Mouse (Mus musculus) midbrain, embryonic 14.5 days (tissue): ENCODE measurements around the gene Plxdc1. TPM values are rescaled to one million over a fixed set of nuclear protein-coding genes. Genes with fewer than 3 reads are reported as not detected.
A peak's percentile ranks its signal among the peaks of the same experiment; 100 is the strongest.

ENCODE experiments used
- ATAC-seq: fragments of 200-750 bp; cut with Nextera tagmentation; 2 replicates; pipeline ENCODE4 v1.8.0; 2017; ENCODE audit warnings: moderate number of reproducible peaks, moderate library complexity; ENCODE audit not compliant: low FRiP score, low TSS enrichment
- DNase-seq: peaks from one replicate; pipeline ENCODE4 v3.0.0-alpha.2; 2015
- H3K27ac ChIP-seq: fragments of 300-500 bp; sonication (generic); replicated peaks from 2 replicates; pipeline ENCODE4 v1.5.1; 2014; ENCODE audit warnings: mild to moderate bottlenecking, low read depth, low read length, moderate library complexity
- H3K27me3 ChIP-seq: fragments of 300-500 bp; sonication (generic); 2 replicates; pipeline ENCODE4 v1.6.1; 2014; ENCODE audit warnings: low read length, control low read depth, mixed read lengths; ENCODE audit not compliant: control insufficient read depth, insufficient read depth
- H3K36me3 ChIP-seq: fragments of 300-500 bp; sonication (generic); 2 replicates; pipeline ENCODE4 v1.6.1; 2014; ENCODE audit warnings: low read length, control low read depth; ENCODE audit not compliant: control insufficient read depth, insufficient read depth
- H3K4me1 ChIP-seq: fragments of 300-500 bp; sonication (generic); 2 replicates; pipeline ENCODE4 v1.6.1; 2014; ENCODE audit warnings: mild to moderate bottlenecking, antibody characterized with exemption, low read length, control low read depth; ENCODE audit not compliant: control insufficient read depth, insufficient read depth
- H3K4me2 ChIP-seq: fragments of 300-500 bp; sonication (generic); 2 replicates; pipeline ENCODE4 v1.6.1; 2014; ENCODE audit warnings: mild to moderate bottlenecking, low read length, moderate library complexity
- H3K4me3 ChIP-seq: fragments of 300-500 bp; sonication (generic); replicated peaks from 2 replicates; pipeline ENCODE4 v1.5.1; 2014; ENCODE audit warnings: low read depth, low read length
- H3K9ac ChIP-seq: fragments of 300-500 bp; sonication (generic); replicated peaks from 2 replicates; pipeline ENCODE4 v1.6.1; 2014; ENCODE audit warnings: mild to moderate bottlenecking, low read length, moderate library complexity
- H3K9me3 ChIP-seq: fragments of 300-500 bp; sonication (generic); 2 replicates; pipeline ENCODE4 v1.6.1; 2016; ENCODE audit warnings: low read length, control low read depth, mixed read lengths; ENCODE audit not compliant: control insufficient read depth
- WGBS: fragments of 180-500 bp; shearing (Covaris S2); extraction: QIAGEN DNeasy Blood & Tissue Kit; methylation state at CpG from one replicate; pipeline ENCODE4 v1.1.7; 2014; 5-methylcytosine and 5-hydroxymethylcytosine counted together
- polyA plus RNA-seq: library from polyadenylated mRNA; unstranded; fragments of >200 nt; fragmentation: Nextera tagmentation; extraction: Ambion mirVana; gene quantifications from 2 replicates; pipeline ENCODE4 v1.2.1, GENCODE M21; 2014

Plxdc1 gene
- polyA plus RNA-seq, 1 experiment from 2014 or later: 0.96 TPM

DNA sequence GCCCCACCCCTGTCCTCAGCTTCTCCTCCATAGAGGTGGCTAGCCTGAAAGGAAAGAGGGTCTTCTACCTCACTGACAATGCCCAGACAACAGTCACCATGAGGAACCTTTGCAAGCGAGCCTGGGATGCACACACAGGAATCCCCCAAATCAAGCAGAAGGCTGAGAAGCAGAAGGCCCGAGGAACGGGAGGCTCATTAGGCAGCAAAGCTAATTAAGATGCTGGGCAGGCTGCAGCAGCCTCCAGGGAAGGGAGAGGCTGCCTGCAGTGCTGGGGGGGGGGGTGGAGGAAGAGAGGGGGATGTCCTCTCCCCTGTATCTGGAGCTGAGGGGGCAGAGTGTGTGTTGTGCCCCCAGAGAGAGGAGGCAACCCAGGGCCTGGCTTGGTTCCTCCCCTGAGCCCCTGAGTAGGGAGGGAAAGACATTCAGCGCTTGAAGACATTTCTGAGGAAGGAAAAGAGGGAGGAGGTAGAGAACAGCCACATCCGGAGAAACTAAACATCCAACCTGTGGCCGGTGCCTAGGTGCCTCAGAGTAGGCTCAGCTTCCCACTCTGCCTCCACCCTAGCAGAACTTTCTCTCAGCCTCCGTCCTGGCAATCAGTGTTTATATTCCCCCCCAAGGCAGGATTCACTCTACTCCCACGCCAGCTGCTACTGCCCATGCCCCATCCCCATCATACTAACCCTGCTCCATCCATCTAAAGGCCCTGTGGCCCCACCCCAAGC, 33.8 kb upstream of the Plxdc1 start:
- ATAC-seq: no peak
- DNase-seq: peak; percentile 62
- H3K4me3 ChIP-seq: peak overlapping the region; percentile 94
- H3K27ac ChIP-seq: peak overlapping the region; percentile 65
- H3K4me2 ChIP-seq: peak overlapping the region; percentile 73
- H3K9me3 ChIP-seq: no peaks in the 10 kb centered on the region
- H3K36me3 ChIP-seq: peaks cover 39% of the 10 kb centered on the region
- WGBS: 21% methylated on average over 8 of the region's 8 CpGs
- H3K27me3 ChIP-seq: no peaks in the 10 kb centered on the region
- H3K9ac ChIP-seq: peak overlapping the region; percentile 36
- peaks cover 33% of the 10 kb centered on the region for H3K4me1 ChIP-seq

DNA sequence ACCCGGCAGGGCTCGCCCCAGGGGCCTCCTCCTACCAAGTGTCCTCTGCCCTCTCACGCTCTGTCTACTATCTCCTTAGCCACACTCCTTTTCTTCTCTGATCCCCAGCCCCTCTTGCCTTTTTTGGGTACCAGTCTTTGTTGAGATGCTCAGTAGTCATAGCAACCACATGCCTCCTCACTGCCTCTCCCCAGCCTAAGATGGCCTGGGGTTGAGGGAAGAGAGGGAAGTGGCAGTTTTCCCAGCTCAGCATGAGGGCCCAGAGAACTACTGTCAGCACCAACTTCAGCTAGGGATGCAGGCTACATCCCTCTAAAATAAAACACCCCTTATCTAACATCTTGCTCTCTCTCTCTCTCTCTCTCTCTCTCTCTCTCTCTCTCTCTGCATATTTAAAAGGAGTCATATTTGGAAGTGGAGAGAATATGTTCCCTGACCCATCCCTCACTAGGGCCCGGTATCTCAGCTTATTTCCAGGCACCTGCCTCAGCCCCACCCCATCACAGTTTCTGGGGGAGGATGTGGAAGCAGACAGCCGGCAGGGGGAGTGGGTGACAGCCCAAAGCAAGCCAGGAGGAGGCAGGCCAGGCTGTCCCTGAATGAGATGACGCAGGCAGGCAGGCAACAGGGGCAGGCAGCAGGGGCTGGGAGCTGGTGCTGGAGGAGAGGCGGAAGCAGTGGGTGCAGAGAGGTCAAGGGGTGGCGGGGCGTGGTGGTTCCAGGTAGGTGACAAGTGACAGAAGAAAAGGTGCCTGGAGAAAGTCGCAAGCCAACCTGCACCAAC, 32.8 kb upstream of the Plxdc1 start:
- Histone ChIP-seq H3K4me1 (peaks cover 33% of the 10 kb centered on the region), H3K9ac (peak overlapping the region; percentile 36; the same call in 1 of the 2 replicates), H3K4me2 (peak overlapping the region; percentile 73), H3K36me3 (peaks cover 47% of the 10 kb centered on the region), H3K4me3 (no peak overlapping the region), H3K27ac (peak overlapping the region; percentile 65), H3K9me3 (no peaks in the 10 kb centered on the region), H3K27me3 (no peaks in the 10 kb centered on the region)
- DNase-seq (peak; percentile 57), ATAC-seq (no peak)
- 26% methylated on average over 10 of the region's 10 CpGs for WGBS

DNA sequence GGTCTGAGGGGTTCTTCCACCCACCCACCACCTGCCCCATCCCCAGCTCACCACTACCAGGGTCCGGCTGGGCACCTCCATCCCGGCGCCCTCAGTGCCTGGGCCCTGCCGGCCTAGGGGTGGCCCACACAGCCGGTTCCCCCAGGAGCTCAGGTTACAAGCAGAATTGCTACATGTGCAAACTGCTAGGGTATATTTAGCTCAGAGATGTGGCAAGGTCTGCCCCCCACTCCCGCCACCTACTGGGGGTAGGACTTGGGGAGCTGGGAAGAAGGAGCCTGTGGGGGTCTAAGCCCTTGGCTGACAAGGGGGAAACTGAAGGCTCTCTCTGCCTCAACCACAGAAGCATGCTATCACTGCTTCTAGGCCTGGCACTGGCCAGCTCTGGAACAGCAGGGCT, 32.0 kb upstream of the Plxdc1 start:
- ATAC-seq (no peak), DNase-seq (no peak)
- H3K4me2 ChIP-seq: 0 out of 2 replicates have a peak overlapping the region, but pooled peaks have one; percentile 10
- no peaks in the 10 kb centered on the region for H3K27me3 ChIP-seq
- H3K4me3 ChIP-seq: no peak overlapping the region
- peaks cover 50% of the 10 kb centered on the region for H3K36me3 ChIP-seq
- 65% methylated on average over 6 of the region's 6 CpGs for WGBS
- H3K27ac ChIP-seq: 0 out of 2 replicates have a peak overlapping the region, but pooled peaks have one; percentile 55
- peaks cover 33% of the 10 kb centered on the region for H3K4me1 ChIP-seq
- no peaks in the 10 kb centered on the region for H3K9me3 ChIP-seq
- no peak overlapping the region; the same call in 1 of the 2 replicates for H3K9ac ChIP-seq

- Histone ChIP-seq H3K27me3 (no peaks in the 10 kb centered on the region), H3K4me1 (peaks cover 33% of the 10 kb centered on the region), H3K4me3 (no peak overlapping the region), H3K9me3 (no peaks in the 10 kb centered on the region), H3K27ac (no peak overlapping the region), H3K4me2 (no peak overlapping the region), H3K36me3 (peaks cover 63% of the 10 kb centered on the region), H3K9ac (no peak overlapping the region)
- 81% methylated on average over 4 of the region's 4 CpGs for WGBS
- DNase-seq: no peak
- no peak for ATAC-seq
Measured at GRCm38 (mm10) chr11:98016824-98017223, 30.6 kb upstream of the Plxdc1 start.

- Histone ChIP-seq H3K4me1 (peaks cover 30% of the 10 kb centered on the region), H3K36me3 (peaks cover 69% of the 10 kb centered on the region), H3K27ac (no peak overlapping the region), H3K4me2 (no peak overlapping the region), H3K9ac (no peak overlapping the region), H3K4me3 (no peak overlapping the region), H3K9me3 (no peaks in the 10 kb centered on the region), H3K27me3 (no peaks in the 10 kb centered on the region)
- 96% methylated on average over 5 of the region's 5 CpGs for WGBS
- DNase-seq (no peak), ATAC-seq (no peak)
Measured at GRCm38 (mm10) chr11:98016177-98016576, 29.9 kb upstream of the Plxdc1 start.

GRCm38 (mm10) chr11:98012831-98013230, 26.6 kb upstream of the Plxdc1 start:
- H3K9ac ChIP-seq: no peak overlapping the region
- H3K36me3 ChIP-seq: peaks cover 91% of the 10 kb centered on the region
- no peaks in the 10 kb centered on the region for H3K27me3 ChIP-seq
- ATAC-seq: no peak
- H3K4me3 ChIP-seq: no peak overlapping the region
- no peaks in the 10 kb centered on the region for H3K4me1 ChIP-seq
- H3K9me3 ChIP-seq: no peaks in the 10 kb centered on the region
- H3K4me2 ChIP-seq: no peak overlapping the region
- WGBS: 84% methylated on average over 10 of the region's 10 CpGs
- H3K27ac ChIP-seq: no peak overlapping the region
- no peak for DNase-seq

DNA sequence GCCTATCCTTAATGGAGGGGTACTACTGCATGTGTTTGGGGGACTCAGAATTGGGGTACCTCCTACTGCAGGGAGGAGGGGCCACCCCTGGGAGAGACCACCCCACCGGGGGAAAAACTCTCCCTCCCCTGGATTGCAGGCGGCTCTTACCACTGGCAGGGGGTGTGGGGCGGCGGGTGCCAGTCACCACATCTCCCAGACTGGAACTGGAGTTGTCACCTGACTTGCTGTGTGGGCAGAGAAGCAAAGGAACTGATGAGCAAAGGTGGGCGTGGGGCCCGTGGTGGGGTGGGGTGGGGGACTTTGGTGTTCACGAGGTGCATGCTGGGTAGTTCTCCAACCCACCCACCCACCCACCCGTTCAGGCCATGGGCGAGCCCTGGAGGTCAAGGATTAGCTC, 25.5 kb upstream of the Plxdc1 start:
- peaks cover 91% of the 10 kb centered on the region for H3K36me3 ChIP-seq

GRCm38 (mm10) chr11:98008087-98008486, 21.8 kb upstream of the Plxdc1 start:
- Histone ChIP-seq H3K9me3 (no peaks in the 10 kb centered on the region), H3K27ac (no peak overlapping the region), H3K36me3 (peaks cover 94% of the 10 kb centered on the region), H3K4me3 (no peak overlapping the region), H3K4me1 (0 out of 2 replicates have a peak, but pooled peaks cover 3% of the 10 kb centered on the region), H3K9ac (no peak overlapping the region), H3K27me3 (no peaks in the 10 kb centered on the region), H3K4me2 (no peak overlapping the region)
- DNase-seq (no peak), ATAC-seq (no peak)
- 83% methylated on average over 11 of the region's 11 CpGs for WGBS

More for the DNA sequence above, 25.5 kb upstream of the Plxdc1 start:
- no peak overlapping the region for H3K4me2 ChIP-seq
- H3K9me3 ChIP-seq: no peaks in the 10 kb centered on the region
- H3K9ac ChIP-seq: no peak overlapping the region
- DNase-seq (no peak), ATAC-seq (no peak)
- H3K4me1 ChIP-seq: no peaks in the 10 kb centered on the region
- H3K27ac ChIP-seq: no peak overlapping the region
- no peaks in the 10 kb centered on the region for H3K27me3 ChIP-seq
- H3K4me3 ChIP-seq: no peak overlapping the region
- WGBS: 58% methylated on average over 9 of the region's 9 CpGs
